Comparison of ENCODE assay signal across 12 mouse cellular contexts in genomic region chr10:81562411-81562810, GRCm38 (mm10). TPM values are rescaled to one million over a fixed set of nuclear protein-coding genes. Genes with fewer than 3 reads are reported as not detected.
DNase-seq lines count a peak whose midpoint lies in the region; ATAC-seq and TF ChIP-seq lines count a peak whose summit lies in the region.
"Had no signal": no experiment of that assay in that cellular context is flagged by ENCODE, and none has a peak within 500 bp of the region (broad histone marks: within the 10 kb centered on the region; RNA-seq: fewer than 3 reads in every experiment).

No protein-coding gene starts in this region.

- no peak overlapping the region for H3K4me3 ChIP-seq in heart, embryonic 15.5 days
- no peak overlapping the region for H3K4me3 ChIP-seq in heart, adult 2 months
- H3K4me3 ChIP-seq in neural tube, embryonic 12.5 days, result no peak overlapping the region
- 0 out of 2 replicates have a peak overlapping the region, but pooled peaks have one; percentile 11 for H3K4me3 ChIP-seq in limb, embryonic 12.5 days (replicated peaks)
- H3K4me3 ChIP-seq in stomach, postnatal 0 days (ENCODE audit: low read depth, low read length), result no peak overlapping the region
- H3K4me3 ChIP-seq: layer of hippocampus, adult 2 months; lung, embryonic 15.5 days had no signal

- H3K9ac ChIP-seq in heart, embryonic 15.5 days, result 0 out of 2 replicates have a peak overlapping the region, but pooled peaks have one; percentile 12
- H3K9ac ChIP-seq in heart, adult 2 months (ENCODE audit: low read depth, low read length), result no peak overlapping the region
- no peak overlapping the region for H3K9ac ChIP-seq in neural tube, embryonic 12.5 days
- 0 out of 2 replicates have a peak overlapping the region, but pooled peaks have one; percentile 18 for H3K9ac ChIP-seq in limb, embryonic 12.5 days (replicated peaks)
- H3K9ac ChIP-seq in stomach, postnatal 0 days (ENCODE audit: low read length), result peak overlapping the region; percentile 4; the same call in 1 of the 2 replicates

- 82% methylated on average over 6 of the region's 6 CpGs for WGBS in heart, embryonic 15.5 days
- 81% methylated on average over 6 of the region's 6 CpGs for WGBS in heart, adult 2 months
- 82% methylated on average over 6 of the region's 6 CpGs for WGBS in neural tube, embryonic 12.5 days
- 79% methylated on average over 6 of the region's 6 CpGs for WGBS in limb, embryonic 12.5 days
- 73% methylated on average over 6 of the region's 6 CpGs for WGBS in stomach, postnatal 0 days

- TF ChIP-seq POLR2A in heart, adult 2 months (IDR thresholded peaks at IDR 0.05; ENCODE audit: insufficient read depth, low read depth, low read length), result no peak

- intact Hi-C loops in heart, adult 2 months (cut with DNase I), result no loop called here

- H3K27me3 ChIP-seq in heart, embryonic 15.5 days, result no peaks in the 10 kb centered on the region
- no peaks in the 10 kb centered on the region for H3K27me3 ChIP-seq in heart, adult 2 months (ENCODE audit: control insufficient read depth, insufficient read depth, low read length)
- peaks cover 37% of the 10 kb centered on the region for H3K27me3 ChIP-seq in neural tube, embryonic 12.5 days (replicated peaks)
- H3K27me3 ChIP-seq in limb, embryonic 12.5 days, result peaks cover 7% of the 10 kb centered on the region; the same call in 1 of the 2 replicates
- no peaks in the 10 kb centered on the region for H3K27me3 ChIP-seq in stomach, postnatal 0 days (ENCODE audit: control insufficient read depth, insufficient read depth, low read length)
- H3K27me3 ChIP-seq: lung, embryonic 15.5 days had no signal

- ATAC-seq in heart, embryonic 15.5 days (replicated peaks; ENCODE audit: insufficient number of reproducible peaks, insufficient read depth, low FRiP score, low read depth), result no peak
- ATAC-seq in neural tube, embryonic 12.5 days (ENCODE audit: low FRiP score, low read depth), result no peak
- ATAC-seq in limb, embryonic 12.5 days (ENCODE audit: insufficient number of reproducible peaks, insufficient read depth, low FRiP score, low TSS enrichment, low read depth), result no peak
- ATAC-seq in stomach, postnatal 0 days (ENCODE audit: low FRiP score, low TSS enrichment), result no peak

- no peak for TF ChIP-seq EP300 in heart, adult 2 months (IDR thresholded peaks at IDR 0.05; ENCODE audit: insufficient read depth, low read depth, low read length)
- TF ChIP-seq EP300 in stomach, postnatal 0 days (optimal IDR thresholded peaks at IDR 0.05), result no peak

- H3K4me1 ChIP-seq in heart, embryonic 15.5 days (replicated peaks), result peaks cover 56% of the 10 kb centered on the region
- H3K4me1 ChIP-seq in heart, adult 2 months (ENCODE audit: control insufficient read depth, insufficient read depth, low read length), result peaks cover 14% of the 10 kb centered on the region
- H3K4me1 ChIP-seq in neural tube, embryonic 12.5 days, result peaks cover 42% of the 10 kb centered on the region
- peaks cover 65% of the 10 kb centered on the region for H3K4me1 ChIP-seq in limb, embryonic 12.5 days (replicated peaks)
- peaks cover 8% of the 10 kb centered on the region; the same call in 1 of the 2 replicates for H3K4me1 ChIP-seq in stomach, postnatal 0 days (replicated peaks; ENCODE audit: control insufficient read depth, insufficient read depth)

- H3K27ac ChIP-seq in heart, embryonic 15.5 days, result no peak overlapping the region
- no peak overlapping the region; the same call in 1 of the 2 replicates for H3K27ac ChIP-seq in heart, adult 2 months
- H3K27ac ChIP-seq in neural tube, embryonic 12.5 days, result no peak overlapping the region
- no peak overlapping the region for H3K27ac ChIP-seq in limb, embryonic 12.5 days
- H3K27ac ChIP-seq in stomach, postnatal 0 days (replicated peaks), result no peak overlapping the region
- H3K27ac ChIP-seq: lung, embryonic 15.5 days had no signal

- no peaks in the 10 kb centered on the region for H3K9me3 ChIP-seq in heart, embryonic 15.5 days (replicated peaks)
- H3K9me3 ChIP-seq in neural tube, embryonic 12.5 days, result no peaks in the 10 kb centered on the region
- no peaks in the 10 kb centered on the region for H3K9me3 ChIP-seq in limb, embryonic 12.5 days
- no peaks in the 10 kb centered on the region for H3K9me3 ChIP-seq in stomach, postnatal 0 days (ENCODE audit: control insufficient read depth, low read length)
- H3K9me3 ChIP-seq: lung, embryonic 15.5 days had no signal

- TF ChIP-seq CTCF in heart, adult 2 months (IDR thresholded peaks at IDR 0.05), result no peak
- no peak for TF ChIP-seq CTCF in stomach, postnatal 0 days (IDR thresholded peaks at IDR 0.05; ENCODE audit: low read depth)

- peak overlapping the region; percentile 14; the same call in 1 of the 2 replicates for H3K4me2 ChIP-seq in heart, embryonic 15.5 days
- peak overlapping the region; percentile 48; the same call in 1 of the 2 replicates for H3K4me2 ChIP-seq in neural tube, embryonic 12.5 days (replicated peaks)
- H3K4me2 ChIP-seq in limb, embryonic 12.5 days, result peak overlapping the region; percentile 55; the same call in 1 of the 2 replicates
- H3K4me2 ChIP-seq in stomach, postnatal 0 days (replicated peaks; ENCODE audit: low read depth), result no peak overlapping the region
- H3K4me2 ChIP-seq: lung, embryonic 15.5 days had no signal

- DNase-seq in heart, adult 2 months, result no peak
- DNase-seq in neural tube, embryonic 10.5 days (ENCODE audit: extremely low spot score, low spot score), result no peak
- no peak for DNase-seq in stomach, postnatal 0 days (ENCODE audit: low spot score)
- no peak for DNase-seq in thymus, postnatal 14 days
- no peak for DNase-seq in testis, postnatal 10 days (ENCODE audit: low spot score)
- DNase-seq: cerebellum, adult 8-10 months; spleen, adult 18-20 months had no signal

- H3K36me3 ChIP-seq in heart, embryonic 15.5 days, result peaks cover 40% of the 10 kb centered on the region
- no peaks in the 10 kb centered on the region for H3K36me3 ChIP-seq in heart, adult 2 months (ENCODE audit: control insufficient read depth, insufficient read depth, low read length)
- peaks cover 35% of the 10 kb centered on the region for H3K36me3 ChIP-seq in neural tube, embryonic 12.5 days
- peaks cover 55% of the 10 kb centered on the region for H3K36me3 ChIP-seq in limb, embryonic 12.5 days
- peaks cover 16% of the 10 kb centered on the region for H3K36me3 ChIP-seq in stomach, postnatal 0 days (ENCODE audit: control insufficient read depth, insufficient read depth, low read length)

- peaks cover 6% of the 10 kb centered on the region; the same call in 1 of the 2 replicates for H3K79me2 ChIP-seq in heart, adult 2 months (replicated peaks; ENCODE audit: control insufficient read depth, insufficient read depth, low read length)

RNA-seq across cellular contexts. Expression of gene Aes, which starts 3.1 kb away (rescaled TPM):
- polyA plus RNA-seq in heart, embryonic 15.5 days (2015; fragmentation: Nextera tagmentation; extraction: Ambion mirVana), result 650 and 761 TPM in 2 replicates
- total RNA-seq in heart, adult 2 months (2021), result 1,000 to 10,000 TPM in 1 of 2 experiments, 100 to 1,000 TPM in 1; 982 to 1,113 TPM
- 2,586 and 3,063 TPM in 2 replicates for polyA plus RNA-seq in heart, adult 2 months (2012; rRNA removed)
- 547 and 569 TPM in 2 replicates for polyA plus RNA-seq in neural tube, embryonic 12.5 days (2016; fragmentation: Nextera tagmentation; extraction: Ambion mirVana)
- 453 and 478 TPM in 2 replicates for polyA plus RNA-seq in limb, embryonic 12.5 days (2016; fragmentation: Nextera tagmentation; extraction: Ambion mirVana)
- polyA plus RNA-seq in stomach, postnatal 0 days (2015; fragmentation: Nextera tagmentation; extraction: Ambion mirVana), result 429 and 495 TPM in 2 replicates

RNA-seq across cellular contexts. Expression of gene Tle2, which starts 11.9 kb away (rescaled TPM):
- 23.6 and 29.3 TPM in 2 replicates for polyA plus RNA-seq in heart, embryonic 15.5 days (2015; fragmentation: Nextera tagmentation; extraction: Ambion mirVana)
- 1 to 10 TPM; 6.8 to 7.4 TPM for total RNA-seq in heart, adult 2 months (2021)
- 40.9 and 43.8 TPM in 2 replicates for polyA plus RNA-seq in heart, adult 2 months (2012; rRNA removed)
- 18.1 and 19.6 TPM in 2 replicates for polyA plus RNA-seq in neural tube, embryonic 12.5 days (2016; fragmentation: Nextera tagmentation; extraction: Ambion mirVana)
- 39.4 and 45.6 TPM in 2 replicates for polyA plus RNA-seq in limb, embryonic 12.5 days (2016; fragmentation: Nextera tagmentation; extraction: Ambion mirVana)
- polyA plus RNA-seq in stomach, postnatal 0 days (2015; fragmentation: Nextera tagmentation; extraction: Ambion mirVana), result 4.8 and 6.9 TPM in 2 replicates

RNA-seq across cellular contexts. Expression of gene Gna11, which starts 17.4 kb away (rescaled TPM):
- 52.1 and 64.1 TPM in 2 replicates for polyA plus RNA-seq in heart, embryonic 15.5 days (2015; fragmentation: Nextera tagmentation; extraction: Ambion mirVana)
- total RNA-seq in heart, adult 2 months (2021), result 10 to 100 TPM; 46.6 to 53.5 TPM
- polyA plus RNA-seq in heart, adult 2 months (2012; rRNA removed), result 68.0 and 81.9 TPM in 2 replicates
- polyA plus RNA-seq in neural tube, embryonic 12.5 days (2016; fragmentation: Nextera tagmentation; extraction: Ambion mirVana), result 77.6 and 78.3 TPM in 2 replicates
- 82.9 and 86.1 TPM in 2 replicates for polyA plus RNA-seq in limb, embryonic 12.5 days (2016; fragmentation: Nextera tagmentation; extraction: Ambion mirVana)
- polyA plus RNA-seq in stomach, postnatal 0 days (2015; fragmentation: Nextera tagmentation; extraction: Ambion mirVana), result 62.5 and 70.7 TPM in 2 replicates

RNA-seq across cellular contexts. Expression of gene Gna15, which starts 38.4 kb away (rescaled TPM):
- polyA plus RNA-seq in heart, embryonic 15.5 days (2015; fragmentation: Nextera tagmentation; extraction: Ambion mirVana), result 0.64 and 1.6 TPM in 2 replicates
- 1 to 10 TPM; 1.1 to 1.5 TPM for total RNA-seq in heart, adult 2 months (2021)
- 1.1 and 1.2 TPM in 2 replicates for polyA plus RNA-seq in heart, adult 2 months (2012; rRNA removed)
- polyA plus RNA-seq in neural tube, embryonic 12.5 days (2016; fragmentation: Nextera tagmentation; extraction: Ambion mirVana), result 0.81 and 1.2 TPM in 2 replicates
- polyA plus RNA-seq in limb, embryonic 12.5 days (2016; fragmentation: Nextera tagmentation; extraction: Ambion mirVana), result 1.2 and 1.4 TPM in 2 replicates
- 9.8 and 10.1 TPM in 2 replicates for polyA plus RNA-seq in stomach, postnatal 0 days (2015; fragmentation: Nextera tagmentation; extraction: Ambion mirVana)

RNA-seq across cellular contexts. Expression of gene Tle6, which starts 38.5 kb away (rescaled TPM):
- polyA plus RNA-seq in heart, embryonic 15.5 days (2015; fragmentation: Nextera tagmentation; extraction: Ambion mirVana), result 23.9 and 30.5 TPM in 2 replicates
- total RNA-seq in heart, adult 2 months (2021), result 1 to 10 TPM; 5.1 to 7.7 TPM
- polyA plus RNA-seq in heart, adult 2 months (2012; rRNA removed), result 19.0 and 20.1 TPM in 2 replicates
- 6.4 and 7.3 TPM in 2 replicates for polyA plus RNA-seq in neural tube, embryonic 12.5 days (2016; fragmentation: Nextera tagmentation; extraction: Ambion mirVana)
- polyA plus RNA-seq in limb, embryonic 12.5 days (2016; fragmentation: Nextera tagmentation; extraction: Ambion mirVana), result 15.2 TPM in 2 replicates
- 7.6 and 8.9 TPM in 2 replicates for polyA plus RNA-seq in stomach, postnatal 0 days (2015; fragmentation: Nextera tagmentation; extraction: Ambion mirVana)

Comparison
In these comparisons a context has a peak if more than half of its experiments do, and no peak if none do; other contexts are left out.
1. H3K9ac ChIP-seq: peak in heart, embryonic 15.5 days (single experiment), limb, embryonic 12.5 days (single experiment) and stomach, postnatal 0 days (single experiment); none in heart, adult 2 months (single experiment) and neural tube, embryonic 12.5 days (single experiment).